Mouse (Mus musculus) erythroblast, embryonic 14.5 days (primary cell): ENCODE data around the gene Mettl21c. TPM values are rescaled to one million over a fixed set of nuclear protein-coding genes. Genes with fewer than 3 reads are reported as not detected.

Source experiments
- H3K27me3 ChIP-seq: 2 replicates; pipeline ENCODE4 v1.6.1; 2012; ENCODE audit warnings: inconsistent platforms; ENCODE audit not compliant: control insufficient read depth
- H3K36me3 ChIP-seq: 2 replicates; pipeline ENCODE4 v1.6.1; 2012; ENCODE audit warnings: mild to moderate bottlenecking, inconsistent platforms; ENCODE audit not compliant: control insufficient read depth
- H3K4me1 ChIP-seq: 2 replicates; pipeline ENCODE4 v1.6.1; 2012; ENCODE audit warnings: inconsistent platforms; ENCODE audit not compliant: control insufficient read depth
- H3K4me3 ChIP-seq: replicated peaks from 2 replicates; pipeline ENCODE3; 2012; ENCODE audit warnings: moderate library complexity, mild to moderate bottlenecking, inconsistent platforms
- H3K9me3 ChIP-seq: 2 replicates; pipeline ENCODE4 v1.6.1; 2012; ENCODE audit warnings: low read length, inconsistent platforms, mixed read lengths; ENCODE audit not compliant: control insufficient read depth
- GATA1 ChIP-seq: IDR thresholded peaks from 2 replicates; pipeline ENCODE4 v1.6.1; 2012; ENCODE audit warnings: low read length, inconsistent platforms, mixed read lengths
- TAL1 ChIP-seq: IDR thresholded peaks from 3 replicates; pipeline ENCODE4 v1.6.1; 2012; ENCODE audit warnings: low read length, inconsistent platforms, mixed read lengths
- polyA plus RNA-seq: library from polyadenylated mRNA; stranded (reverse); fragments of >175 nt; gene quantifications from 2 replicates; pipeline ENCODE4 v1.2.3, GENCODE M21; 2012

Mettl21c gene
- polyA plus RNA-seq, 1 experiment: not detected

DNA sequence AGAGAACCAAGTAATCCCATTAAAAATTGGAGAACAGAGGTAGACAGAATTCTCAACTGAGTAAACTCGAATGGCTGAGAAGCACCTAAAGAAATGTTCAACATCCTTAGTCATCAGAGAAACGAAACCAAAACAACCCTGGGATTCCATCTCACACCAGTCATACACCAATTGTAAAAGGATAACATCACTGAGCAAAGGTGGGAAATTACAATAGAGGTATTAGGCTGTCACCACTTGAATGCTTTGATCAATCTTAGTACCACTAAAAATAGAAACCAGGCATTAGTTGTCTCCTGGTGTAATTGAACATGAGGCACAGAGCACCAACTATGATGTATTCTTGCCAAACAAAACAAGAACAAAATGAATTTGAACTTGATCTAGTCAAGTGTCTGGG is 12.4 kb upstream of the Mettl21c start:
- TF ChIP-seq TAL1: no peak
- TF ChIP-seq GATA1: no peak
- no peaks in the 10 kb centered on the region for H3K36me3 ChIP-seq
- no peak overlapping the region for H3K4me3 ChIP-seq
- no peaks in the 10 kb centered on the region for H3K4me1 ChIP-seq
- no peaks in the 10 kb centered on the region for H3K9me3 ChIP-seq
- no peaks in the 10 kb centered on the region for H3K27me3 ChIP-seq

DNA sequence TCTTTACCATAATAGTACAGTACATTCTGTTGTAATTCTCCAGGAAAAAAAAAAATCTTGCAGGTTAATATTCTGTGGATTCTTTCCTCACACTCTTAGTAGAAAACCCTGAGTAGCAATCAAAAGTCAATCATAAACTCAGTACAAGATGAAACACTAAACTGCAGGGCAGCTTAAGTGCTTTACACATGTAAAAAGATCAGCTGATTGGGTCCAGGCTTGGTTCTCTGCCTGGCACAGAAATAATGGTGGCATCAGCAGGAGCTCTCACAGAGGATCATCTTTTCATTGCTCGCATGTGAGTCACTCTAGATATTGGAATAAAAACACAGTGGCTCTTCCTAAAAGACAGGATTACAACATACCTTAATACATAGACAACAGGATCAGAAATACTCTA is 7.8 kb upstream of the Mettl21c start:
- no peaks in the 10 kb centered on the region for H3K36me3 ChIP-seq
- TF ChIP-seq TAL1 (no peak), GATA1 (no peak)
- H3K4me3 ChIP-seq: no peak overlapping the region
- no peaks in the 10 kb centered on the region for H3K4me1 ChIP-seq
- H3K9me3 ChIP-seq: no peaks in the 10 kb centered on the region
- H3K27me3 ChIP-seq: no peaks in the 10 kb centered on the region

DNA sequence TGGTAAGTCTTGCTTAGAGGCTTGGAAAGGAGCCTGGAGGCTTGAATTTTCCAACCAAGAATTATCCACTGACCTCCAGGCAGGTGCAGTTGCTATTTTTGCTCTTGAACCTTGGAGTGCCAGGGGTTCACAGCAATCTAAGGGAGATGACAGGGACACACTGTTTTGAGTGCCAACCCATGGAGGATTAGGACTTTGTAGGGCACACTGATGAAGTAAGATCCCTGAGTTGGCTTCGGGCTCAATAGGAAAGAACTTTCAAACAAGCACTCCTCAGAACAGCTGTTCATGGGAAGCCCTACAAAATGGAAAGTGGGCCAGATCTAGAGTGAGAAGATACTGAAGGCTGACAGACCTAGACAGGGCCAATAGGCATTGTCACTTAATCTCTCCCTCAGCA is 2.8 kb upstream of the Mettl21c start:
- Histone ChIP-seq H3K4me3 (no peak overlapping the region), H3K27me3 (no peaks in the 10 kb centered on the region), H3K4me1 (no peaks in the 10 kb centered on the region), H3K36me3 (no peaks in the 10 kb centered on the region), H3K9me3 (no peaks in the 10 kb centered on the region)
- TF ChIP-seq TAL1 (no peak), GATA1 (no peak)

DNA sequence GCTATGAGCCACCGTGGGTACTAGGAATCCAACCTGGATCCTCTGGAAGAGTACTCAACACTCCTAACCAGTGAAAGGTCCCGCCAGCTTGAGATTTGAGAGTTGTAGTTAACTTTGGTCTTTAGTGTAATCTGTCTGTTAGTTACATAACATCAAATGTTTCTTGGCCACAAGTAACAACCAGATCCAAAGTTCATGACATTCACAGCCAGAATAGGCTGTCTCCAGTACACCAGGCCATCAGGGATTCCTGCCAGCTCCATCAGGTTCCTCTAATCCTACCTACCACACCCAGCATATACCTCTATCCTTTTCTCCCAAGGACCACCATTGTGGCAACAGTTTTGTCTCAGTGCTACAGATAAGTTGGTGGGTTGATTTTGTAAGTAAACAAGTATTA is 4.3 kb downstream of the Mettl21c start:
- no peaks in the 10 kb centered on the region for H3K9me3 ChIP-seq
- TF ChIP-seq TAL1 (no peak), GATA1 (no peak)
- no peak overlapping the region for H3K4me3 ChIP-seq
- H3K36me3 ChIP-seq: no peaks in the 10 kb centered on the region
- H3K27me3 ChIP-seq: no peaks in the 10 kb centered on the region
- H3K4me1 ChIP-seq: no peaks in the 10 kb centered on the region

DNA sequence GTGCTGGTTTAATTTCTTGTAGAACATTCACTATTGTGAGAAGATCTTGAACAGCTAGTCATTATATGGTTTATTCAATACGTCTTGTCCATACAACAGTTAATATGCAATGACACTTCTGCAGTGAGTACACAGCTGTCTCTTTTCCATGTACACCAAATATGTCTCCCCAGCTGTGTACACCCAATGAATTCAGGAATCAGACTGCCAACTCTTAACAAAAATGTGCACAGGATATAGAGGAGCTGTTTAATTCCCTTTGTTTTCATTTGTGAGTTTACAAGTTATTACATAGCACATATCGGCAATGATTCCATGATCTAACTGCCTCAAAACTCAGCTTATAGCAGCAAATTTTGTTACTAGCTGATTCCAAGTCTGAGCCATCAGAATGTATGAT is 15.3 kb downstream of the Mettl21c start:
- no peak overlapping the region for H3K4me3 ChIP-seq
- H3K4me1 ChIP-seq: no peaks in the 10 kb centered on the region
- H3K36me3 ChIP-seq: peaks cover 60% of the 10 kb centered on the region
- TF ChIP-seq TAL1: no peak
- TF ChIP-seq GATA1: no peak
- no peaks in the 10 kb centered on the region for H3K27me3 ChIP-seq
- no peaks in the 10 kb centered on the region for H3K9me3 ChIP-seq

DNA sequence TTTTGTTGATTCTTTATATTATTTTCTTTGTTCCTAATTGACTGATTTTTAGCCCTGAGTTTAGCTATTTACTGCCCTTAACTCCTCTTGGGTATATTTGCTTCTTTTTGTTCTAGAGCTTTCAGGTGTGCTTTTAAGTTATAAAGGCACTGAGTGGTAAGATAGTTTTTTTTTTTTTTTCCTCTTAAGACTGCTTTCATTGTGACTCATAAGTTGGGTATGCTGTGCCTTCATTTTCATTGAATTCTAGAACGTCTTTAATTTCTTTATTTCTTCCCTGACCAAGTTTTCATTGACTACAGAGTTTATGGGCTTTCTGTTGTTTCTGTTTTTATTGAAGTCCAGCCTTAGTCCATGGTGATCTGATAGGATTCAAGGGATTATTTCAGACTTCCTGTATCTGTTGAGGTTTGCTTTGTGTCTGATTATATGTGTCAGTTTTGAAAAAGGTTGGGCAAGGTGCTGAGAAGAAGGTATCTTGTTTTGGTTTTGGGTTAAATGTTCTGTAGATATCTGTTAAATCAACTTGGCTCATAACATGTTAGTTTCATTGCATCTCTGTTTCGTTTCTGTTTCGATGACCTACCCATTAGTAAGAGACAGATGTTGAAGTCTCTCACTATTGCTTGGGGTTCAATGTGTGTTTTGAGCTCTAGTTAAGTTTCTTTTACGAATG is 22.8 kb downstream of the Mettl21c start:
- Histone ChIP-seq H3K4me1 (no peaks in the 10 kb centered on the region), H3K27me3 (no peaks in the 10 kb centered on the region), H3K36me3 (peaks cover 72% of the 10 kb centered on the region), H3K9me3 (no peaks in the 10 kb centered on the region), H3K4me3 (no peak overlapping the region)
- TF ChIP-seq TAL1: no peak
- TF ChIP-seq GATA1: no peak

DNA sequence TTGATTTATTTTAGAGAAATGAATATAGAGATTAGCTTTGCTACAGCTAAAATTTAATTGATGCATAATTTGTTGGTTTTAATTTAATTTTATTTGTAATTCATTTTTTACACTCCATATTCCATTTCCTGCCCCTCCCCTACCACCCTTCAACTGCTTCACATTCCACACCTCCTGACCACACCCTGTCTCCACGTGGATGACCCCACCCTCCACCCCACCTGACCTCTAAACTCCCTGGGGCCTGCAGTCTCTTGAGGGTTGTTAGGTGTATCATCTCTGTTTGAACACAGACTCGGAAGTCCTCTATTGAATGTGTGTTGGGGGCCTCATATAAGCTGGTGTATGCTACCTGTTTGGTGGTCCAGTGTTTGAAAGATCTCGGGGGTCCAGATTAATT is 48.7 kb downstream of the Mettl21c start:
- H3K4me3 ChIP-seq: no peak overlapping the region
- H3K4me1 ChIP-seq: peaks cover 4% of the 10 kb centered on the region; the same call in 1 of the 2 replicates
- H3K9me3 ChIP-seq: no peaks in the 10 kb centered on the region
- H3K27me3 ChIP-seq: no peaks in the 10 kb centered on the region
- H3K36me3 ChIP-seq: peaks cover 84% of the 10 kb centered on the region
- TF ChIP-seq GATA1 (no peak), TAL1 (no peak)

DNA sequence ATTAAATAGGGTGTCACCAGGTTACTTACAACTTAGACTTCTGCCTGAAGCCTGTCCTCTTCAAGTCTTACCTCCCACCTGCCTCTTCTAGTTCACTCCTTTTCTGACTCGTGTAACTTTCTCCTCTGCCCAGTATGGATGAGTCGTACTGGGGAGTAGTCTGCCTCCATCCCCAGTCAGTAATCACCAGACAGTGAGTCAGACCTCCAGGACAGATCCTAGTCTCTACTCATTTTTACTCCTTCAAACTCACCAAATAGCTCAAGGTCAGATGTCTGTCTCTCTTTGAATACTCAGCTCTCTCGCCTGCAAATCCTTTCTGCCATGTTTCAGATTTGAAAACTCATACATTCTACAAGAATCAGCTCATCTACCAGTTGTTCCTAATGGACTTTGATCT is 50.5 kb downstream of the Mettl21c start:
- Histone ChIP-seq H3K4me1 (peaks cover 4% of the 10 kb centered on the region; the same call in 1 of the 2 replicates), H3K36me3 (peaks cover 78% of the 10 kb centered on the region), H3K9me3 (no peaks in the 10 kb centered on the region), H3K27me3 (no peaks in the 10 kb centered on the region), H3K4me3 (no peak overlapping the region)
- no peak for TF ChIP-seq TAL1
- no peak for TF ChIP-seq GATA1

DNA sequence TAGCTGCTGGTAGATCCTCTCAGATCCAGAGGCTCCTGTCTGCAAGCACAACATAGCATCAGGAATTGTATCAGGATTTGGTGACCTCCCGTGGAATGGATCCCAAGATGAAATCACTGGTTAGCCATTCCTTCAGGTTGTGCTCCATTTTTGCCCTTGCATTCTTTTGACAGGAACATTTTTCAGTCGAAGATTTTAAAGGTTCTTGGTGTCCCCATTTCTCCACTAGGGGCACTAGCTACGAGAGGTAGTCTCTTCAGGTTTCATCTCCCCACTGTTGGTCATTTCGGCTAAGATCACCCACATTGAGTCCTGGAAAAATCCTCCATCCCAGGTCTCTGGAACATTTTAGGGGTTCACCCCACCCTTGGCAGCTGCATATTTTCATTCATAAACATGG is 53.1 kb downstream of the Mettl21c start:
- no peak for TF ChIP-seq TAL1
- TF ChIP-seq GATA1: no peak
- peaks cover 4% of the 10 kb centered on the region; the same call in 1 of the 2 replicates for H3K4me1 ChIP-seq
- peaks cover 67% of the 10 kb centered on the region for H3K36me3 ChIP-seq
- no peak overlapping the region for H3K4me3 ChIP-seq
- no peaks in the 10 kb centered on the region for H3K9me3 ChIP-seq
- H3K27me3 ChIP-seq: no peaks in the 10 kb centered on the region

DNA sequence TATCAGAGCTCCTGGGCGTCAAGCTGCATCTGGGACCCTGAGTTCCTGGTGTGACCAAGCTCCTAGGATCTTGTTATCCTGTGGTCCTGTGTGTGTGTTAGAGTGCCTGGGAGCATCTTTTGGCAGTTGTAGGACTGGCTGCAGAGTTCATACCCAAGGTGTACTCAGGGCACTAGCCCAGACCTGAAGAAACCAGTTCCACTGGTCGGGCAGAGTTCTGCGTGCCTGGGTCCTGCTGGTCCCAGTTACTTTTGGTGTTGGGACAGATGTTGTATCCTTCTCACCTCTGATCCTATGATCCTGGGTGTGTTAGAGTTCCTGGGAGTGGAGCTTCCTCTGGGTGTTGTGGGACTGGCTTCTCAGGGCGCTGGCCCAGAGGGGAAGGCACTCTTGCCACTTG is 55.5 kb downstream of the Mettl21c start:
- TF ChIP-seq TAL1 (no peak), GATA1 (no peak)
- Histone ChIP-seq H3K9me3 (no peaks in the 10 kb centered on the region), H3K27me3 (no peaks in the 10 kb centered on the region), H3K4me1 (no peaks in the 10 kb centered on the region; the same call in 1 of the 2 replicates), H3K36me3 (peaks cover 63% of the 10 kb centered on the region), H3K4me3 (no peak overlapping the region)

Other genes with a start within 250 kb of the Mettl21c start
- gene Uxs1, start 192.2 kb downstream of the Mettl21c start, polyA plus RNA-seq: 0.43 and 0.49 TPM in 2 replicates
- 0.13 and 0.33 TPM in 2 replicates for gene Tpp2, start 86.4 kb downstream of the Mettl21c start, polyA plus RNA-seq
- gene Gm8251, start 41.9 kb upstream of the Mettl21c start, polyA plus RNA-seq: 0.02 TPM in 1 of 2 replicates, not detected in the other
- 0.37 and 0.63 TPM in 2 replicates for gene Tex30, start 82.4 kb upstream of the Mettl21c start, polyA plus RNA-seq
- gene Kdelc1, start 98.8 kb upstream of the Mettl21c start, polyA plus RNA-seq: 0.10 TPM in 1 of 2 replicates, not detected in the other
- gene Bivm, start 98.9 kb upstream of the Mettl21c start, polyA plus RNA-seq: 0.06 TPM in 1 of 2 replicates, not detected in the other
- 0.04 and 0.23 TPM in 2 replicates for gene Ercc5, start 127.7 kb upstream of the Mettl21c start, polyA plus RNA-seq
- gene Mettl21e, start 198.9 kb upstream of the Mettl21c start, polyA plus RNA-seq: not detected in 2 replicates